ENCODE assay signal across 8 mouse cellular contexts in the genomic region with DNA sequence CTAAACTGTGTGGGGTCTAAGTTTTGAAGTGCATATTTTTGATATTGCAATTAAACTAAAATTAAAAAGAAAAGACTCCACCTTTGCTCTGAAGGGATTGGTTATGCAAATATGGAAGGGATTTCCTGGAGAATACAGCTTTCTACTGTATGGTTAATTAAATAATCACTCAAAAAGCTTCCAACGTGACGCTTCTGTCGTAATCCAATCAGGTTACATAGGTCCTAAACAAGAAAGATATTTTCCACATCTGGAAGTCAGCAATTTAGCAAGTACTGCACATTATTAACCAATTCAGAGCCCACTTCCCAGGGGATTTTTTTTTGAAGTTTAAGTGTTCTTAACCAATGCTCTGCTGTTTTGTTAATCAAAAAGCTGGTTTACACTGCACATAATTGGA. TPM values are rescaled to one million over a fixed set of nuclear protein-coding genes. Genes with fewer than 3 reads are reported as not detected.
DNase-seq lines count a peak whose midpoint lies in the region; ATAC-seq and TF ChIP-seq lines count a peak whose summit lies in the region.
"Had no signal": no experiment of that assay in that cellular context is flagged by ENCODE, and none has a peak within 500 bp of the region (broad histone marks: within the 10 kb centered on the region; RNA-seq: fewer than 3 reads in every experiment).

No protein-coding gene starts in this region.

- ATAC-seq in embryonic facial prominence, embryonic 13.5 days (ENCODE audit: insufficient number of reproducible peaks, insufficient read depth, low FRiP score, low TSS enrichment, low read depth) = no peak
- no peak for ATAC-seq in hindbrain, postnatal 0 days
- no peak for ATAC-seq in neural tube, embryonic 13.5 days (ENCODE audit: low read depth)

- peak overlapping the region; percentile 86 for H3K4me3 ChIP-seq in left cerebral cortex, adult 2 months
- H3K4me3 ChIP-seq in embryonic facial prominence, embryonic 13.5 days = peak overlapping the region; percentile 77
- H3K4me3 ChIP-seq in hindbrain, postnatal 0 days (ENCODE audit: low read length) = no peak overlapping the region; the same call in 1 of the 2 replicates
- peak overlapping the region; percentile 88; the same call in 1 of the 2 replicates for H3K4me3 ChIP-seq in neural tube, embryonic 13.5 days
- H3K4me3 ChIP-seq in thymus, adult 2 months (ENCODE audit: control insufficient read depth, insufficient read depth, low read length) = no peak overlapping the region

- DNase-seq in left cerebral cortex, adult 2 months (ENCODE audit: extremely low spot score in 1 of 2, low spot score in 2 of 2) = no peak
- no peak for DNase-seq in left cerebral cortex, adult 9 months (ENCODE audit: low spot score in 2 of 2)
- DNase-seq in hindbrain, postnatal 0 days (ENCODE audit: low spot score) = no peak
- no peak for DNase-seq in thymus, adult 2 months
- no peak for DNase-seq in ovary, postnatal 36 days (ENCODE audit: low spot score)
- DNase-seq: kidney, adult 8-10 months had no signal

- peak overlapping the region; percentile 68 for H3K4me2 ChIP-seq in embryonic facial prominence, embryonic 13.5 days
- H3K4me2 ChIP-seq in hindbrain, postnatal 0 days (ENCODE audit: low read depth, low read length) = peak overlapping the region; percentile 76
- peak overlapping the region; percentile 78 for H3K4me2 ChIP-seq in neural tube, embryonic 13.5 days

- no peak for TF ChIP-seq CTCF in left cerebral cortex, adult 2 months (IDR thresholded peaks at IDR 0.05)
- no peak for TF ChIP-seq CTCF in hindbrain, postnatal 0 days (IDR thresholded peaks at IDR 0.05; ENCODE audit: low read depth)
- TF ChIP-seq CTCF in thymus, adult 2 months (IDR thresholded peaks at IDR 0.05; ENCODE audit: borderline replicate concordance, control insufficient read depth, extremely low read depth, insufficient read depth, low read length, poor library complexity) = no peak

- no peaks in the 10 kb centered on the region for H3K9me3 ChIP-seq in embryonic facial prominence, embryonic 13.5 days
- no peaks in the 10 kb centered on the region for H3K9me3 ChIP-seq in hindbrain, postnatal 0 days (ENCODE audit: low read length)
- no peaks in the 10 kb centered on the region for H3K9me3 ChIP-seq in neural tube, embryonic 13.5 days

- H3K27ac ChIP-seq in left cerebral cortex, adult 2 months = peak overlapping the region; percentile 95
- H3K27ac ChIP-seq in embryonic facial prominence, embryonic 13.5 days = peak overlapping the region; percentile 84
- H3K27ac ChIP-seq in hindbrain, postnatal 0 days = no peak overlapping the region
- peak overlapping the region; percentile 99; the same call in 1 of the 2 replicates for H3K27ac ChIP-seq in neural tube, embryonic 13.5 days (replicated peaks)
- H3K27ac ChIP-seq in thymus, adult 2 months (ENCODE audit: control insufficient read depth, insufficient read depth, low read length) = no peak overlapping the region

- intact Hi-C loops in left cerebral cortex, adult 2 months (cut with DNase I) = loop anchor here (5.0 to 10.0 kb wide), 6 partner anchors 542 to 1328 kb away; no protein-coding TSS in a partner anchor

- no peak for TF ChIP-seq POLR2A in thymus, adult 2 months (IDR thresholded peaks at IDR 0.05; ENCODE audit: control insufficient read depth, extremely low read depth, insufficient read depth, low read length, poor library complexity)

- H3K36me3 ChIP-seq in embryonic facial prominence, embryonic 13.5 days = no peaks in the 10 kb centered on the region
- H3K36me3 ChIP-seq in hindbrain, postnatal 0 days (ENCODE audit: insufficient read depth, low read length) = no peaks in the 10 kb centered on the region
- H3K36me3 ChIP-seq in neural tube, embryonic 13.5 days = no peaks in the 10 kb centered on the region
- H3K36me3 ChIP-seq in thymus, adult 2 months (ENCODE audit: control insufficient read depth, insufficient read depth, low read length) = no peaks in the 10 kb centered on the region

- H3K9ac ChIP-seq in embryonic facial prominence, embryonic 13.5 days = peak overlapping the region; percentile 49; the same call in 1 of the 2 replicates
- H3K9ac ChIP-seq in hindbrain, postnatal 0 days (replicated peaks; ENCODE audit: low read length) = no peak overlapping the region
- H3K9ac ChIP-seq in neural tube, embryonic 13.5 days = no peak overlapping the region

- H3K27me3 ChIP-seq in embryonic facial prominence, embryonic 13.5 days = peaks cover 39% of the 10 kb centered on the region
- no peaks in the 10 kb centered on the region for H3K27me3 ChIP-seq in hindbrain, postnatal 0 days (ENCODE audit: insufficient read depth, low read length)
- H3K27me3 ChIP-seq in neural tube, embryonic 13.5 days = no peaks in the 10 kb centered on the region
- peaks cover 5% of the 10 kb centered on the region; the same call in 1 of the 2 replicates for H3K27me3 ChIP-seq in thymus, adult 2 months (ENCODE audit: control insufficient read depth, insufficient read depth, low read length)

- WGBS in embryonic facial prominence, embryonic 13.5 days = 5% methylated on average over 3 of the region's 3 CpGs
- 26% methylated on average over 3 of the region's 3 CpGs for WGBS in hindbrain, postnatal 0 days
- WGBS in neural tube, embryonic 13.5 days = 15% methylated on average over 3 of the region's 3 CpGs
- 86% methylated on average over 3 of the region's 3 CpGs for WGBS in thymus, adult 2 months

- H3K4me1 ChIP-seq in embryonic facial prominence, embryonic 13.5 days = peaks cover 12% of the 10 kb centered on the region
- no peaks in the 10 kb centered on the region for H3K4me1 ChIP-seq in hindbrain, postnatal 0 days (ENCODE audit: insufficient read depth, low read length)
- peaks cover 36% of the 10 kb centered on the region for H3K4me1 ChIP-seq in neural tube, embryonic 13.5 days (replicated peaks)
- peaks cover 22% of the 10 kb centered on the region for H3K4me1 ChIP-seq in thymus, adult 2 months (replicated peaks; ENCODE audit: control insufficient read depth, insufficient read depth, low read length)

RNA-seq across cellular contexts. Expression of gene Zeb2, which starts 3.3 kb away (rescaled TPM):
- total RNA-seq in left cerebral cortex, adult 2 months (2021) = 100 to 1,000 TPM; 156 to 181 TPM
- 85.7 and 96.4 TPM in 2 replicates for polyA plus RNA-seq in embryonic facial prominence, embryonic 13.5 days (2015; fragmentation: Nextera tagmentation; extraction: Ambion mirVana)
- 47.7 and 52.0 TPM in 2 replicates for total RNA-seq in hindbrain, postnatal 0 days (2014; rRNA removed)
- polyA plus RNA-seq in hindbrain, postnatal 0 days (2015; fragmentation: Nextera tagmentation; extraction: Ambion mirVana) = 21.4 and 21.9 TPM in 2 replicates
- 48.9 and 55.7 TPM in 2 replicates for polyA plus RNA-seq in neural tube, embryonic 13.5 days (2015; fragmentation: Nextera tagmentation; extraction: Ambion mirVana)
- 6.5 and 8.7 TPM in 2 replicates for polyA plus RNA-seq in thymus, adult 2 months (2012; rRNA removed)

Comparison
In these comparisons a context has a peak if more than half of its experiments do, and no peak if none do; other contexts are left out.
1. H3K27ac ChIP-seq: peak in left cerebral cortex, adult 2 months (single experiment), embryonic facial prominence, embryonic 13.5 days (single experiment) and neural tube, embryonic 13.5 days (single experiment); none in hindbrain, postnatal 0 days (single experiment) and thymus, adult 2 months (single experiment).
2. H3K4me3 ChIP-seq: peak in left cerebral cortex, adult 2 months (single experiment), embryonic facial prominence, embryonic 13.5 days (single experiment) and neural tube, embryonic 13.5 days (single experiment); none in hindbrain, postnatal 0 days (single experiment) and thymus, adult 2 months (single experiment).
3. Peak in every context shown above with its lines, with median percentiles within 50 percentile points of each other: H3K4me2 ChIP-seq.